Mouse (Mus musculus): Measurements from ENCODE around the gene Prr29. TPM values are rescaled to one million over a fixed set of nuclear protein-coding genes. Genes with fewer than 3 reads are reported as not detected.

Prr29 gene
- 0.60 and 0.74 TPM in 2 replicates for polyA plus RNA-seq (2014; fragmentation: Nextera tagmentation; extraction: Ambion mirVana)

DNA sequence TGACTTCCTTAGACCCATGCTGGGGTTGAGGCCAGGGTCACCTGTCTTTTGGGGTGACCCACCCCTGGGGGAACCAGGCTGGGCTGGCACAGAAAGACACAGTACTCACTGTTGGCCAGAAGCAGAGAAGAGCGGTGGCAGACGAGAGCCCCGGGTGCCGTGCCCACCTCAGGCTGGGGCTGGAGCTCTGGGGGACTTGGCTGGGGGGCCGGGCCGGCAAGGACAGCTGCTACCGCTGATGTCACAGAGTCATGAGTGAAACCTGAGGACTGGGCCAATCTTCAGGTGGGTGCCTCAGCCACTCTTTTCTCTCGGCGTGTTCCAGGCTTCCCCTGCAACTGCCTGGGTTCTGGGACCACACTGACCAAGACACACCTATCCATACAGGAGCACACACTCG, at the start of gene Prr29:
Gene Prr29, plus strand, starts transcription at position 107 of the 400 bp plus-strand sequence.
- Histone ChIP-seq H3K27me3 (replicated peaks; ENCODE audit: control insufficient read depth, insufficient read depth, low read length) (no peaks in the 10 kb centered on the region), H3K9ac (ENCODE audit: low read length) (peak within 1 kb of the TSS; percentile 16; the same call in 1 of the 2 replicates), H3K9me3 (ENCODE audit: control insufficient read depth, low read length) (no peaks in the 10 kb centered on the region), H3K36me3 (ENCODE audit: control insufficient read depth, insufficient read depth, low read length) (no peaks in the 10 kb centered on the region), H3K4me3 (ENCODE audit: low read depth, low read length) (no peak within 1 kb of the TSS), H3K27ac (ENCODE audit: low read depth) (no peak within 1 kb of the TSS), H3K4me1 (replicated peaks; ENCODE audit: control insufficient read depth, insufficient read depth, low read length) (0 out of 2 replicates have a peak, but pooled peaks cover 6% of the 10 kb centered on the region), H3K4me2 (ENCODE audit: low read length) (no peak within 1 kb of the TSS)
- no peak for DNase-seq (ENCODE audit: low spot score)
- ATAC-seq (replicated peaks; ENCODE audit: low FRiP score, low TSS enrichment, low read depth), result no peak
- WGBS, result 62% methylated on average over 10 of the region's 10 CpGs

DNA sequence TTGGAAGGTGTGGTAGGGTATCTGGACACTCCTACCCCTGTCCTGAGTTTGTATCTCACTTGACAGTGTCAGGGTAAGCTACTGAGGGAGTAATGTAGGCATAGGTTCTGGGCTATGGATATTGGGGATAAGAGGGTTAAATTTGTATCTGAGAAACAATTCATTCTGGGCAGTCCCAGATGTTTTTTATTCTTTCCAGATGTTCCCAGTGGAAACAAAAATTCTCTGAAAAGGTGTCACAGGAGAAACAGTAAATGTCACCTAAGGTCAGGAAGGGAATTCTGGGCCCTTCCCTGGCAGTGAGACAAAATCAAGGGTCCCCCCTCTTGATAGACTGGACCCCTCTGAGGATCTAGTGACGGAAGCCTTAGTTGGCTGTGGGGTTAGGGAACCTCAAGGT, 48.9 kb upstream of the Prr29 start:
- DNase-seq (ENCODE audit: low spot score) (no peak), ATAC-seq (replicated peaks; ENCODE audit: low FRiP score, low TSS enrichment, low read depth) (no peak)
- Histone ChIP-seq H3K27me3 (replicated peaks; ENCODE audit: control insufficient read depth, insufficient read depth, low read length) (no peaks in the 10 kb centered on the region), H3K9me3 (ENCODE audit: control insufficient read depth, low read length) (no peaks in the 10 kb centered on the region), H3K27ac (ENCODE audit: low read depth) (no peak overlapping the region), H3K4me2 (ENCODE audit: low read length) (no peak overlapping the region), H3K4me1 (replicated peaks; ENCODE audit: control insufficient read depth, insufficient read depth, low read length) (peaks cover 19% of the 10 kb centered on the region), H3K4me3 (ENCODE audit: low read depth, low read length) (no peak overlapping the region), H3K36me3 (ENCODE audit: control insufficient read depth, insufficient read depth, low read length) (no peaks in the 10 kb centered on the region), H3K9ac (ENCODE audit: low read length) (no peak overlapping the region)
- WGBS, result 74% methylated on average over 1 of the region's 1 CpGs

DNA sequence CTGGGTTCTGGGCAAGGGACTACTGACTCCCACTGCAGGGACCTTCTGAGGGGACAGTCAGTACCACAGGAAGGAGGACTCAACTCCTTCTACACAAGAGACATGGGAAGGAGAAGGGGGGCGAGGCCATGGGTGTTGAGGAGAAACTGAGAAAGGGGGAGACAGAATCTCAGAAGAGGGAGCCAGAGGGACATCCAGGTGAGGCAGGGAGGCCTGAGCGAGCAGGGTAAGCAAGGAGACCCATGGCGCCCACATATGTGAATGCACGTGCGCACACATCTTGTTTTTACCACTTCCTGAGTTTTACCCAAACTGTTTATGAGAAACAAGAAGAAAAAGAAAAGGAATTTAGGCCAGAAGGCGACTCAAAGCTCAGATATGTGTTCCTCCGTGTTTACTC, 47.5 kb upstream of the Prr29 start:
- Histone ChIP-seq H3K9me3 (ENCODE audit: control insufficient read depth, low read length) (no peaks in the 10 kb centered on the region), H3K27me3 (replicated peaks; ENCODE audit: control insufficient read depth, insufficient read depth, low read length) (no peaks in the 10 kb centered on the region), H3K9ac (ENCODE audit: low read length) (no peak overlapping the region), H3K36me3 (ENCODE audit: control insufficient read depth, insufficient read depth, low read length) (no peaks in the 10 kb centered on the region), H3K27ac (ENCODE audit: low read depth) (no peak overlapping the region), H3K4me3 (ENCODE audit: low read depth, low read length) (no peak overlapping the region), H3K4me2 (ENCODE audit: low read length) (no peak overlapping the region), H3K4me1 (replicated peaks; ENCODE audit: control insufficient read depth, insufficient read depth, low read length) (peaks cover 19% of the 10 kb centered on the region)
- DNase-seq (ENCODE audit: low spot score) (no peak), ATAC-seq (replicated peaks; ENCODE audit: low FRiP score, low TSS enrichment, low read depth) (no peak)
- 70% methylated on average over 7 of the region's 7 CpGs for WGBS

DNA sequence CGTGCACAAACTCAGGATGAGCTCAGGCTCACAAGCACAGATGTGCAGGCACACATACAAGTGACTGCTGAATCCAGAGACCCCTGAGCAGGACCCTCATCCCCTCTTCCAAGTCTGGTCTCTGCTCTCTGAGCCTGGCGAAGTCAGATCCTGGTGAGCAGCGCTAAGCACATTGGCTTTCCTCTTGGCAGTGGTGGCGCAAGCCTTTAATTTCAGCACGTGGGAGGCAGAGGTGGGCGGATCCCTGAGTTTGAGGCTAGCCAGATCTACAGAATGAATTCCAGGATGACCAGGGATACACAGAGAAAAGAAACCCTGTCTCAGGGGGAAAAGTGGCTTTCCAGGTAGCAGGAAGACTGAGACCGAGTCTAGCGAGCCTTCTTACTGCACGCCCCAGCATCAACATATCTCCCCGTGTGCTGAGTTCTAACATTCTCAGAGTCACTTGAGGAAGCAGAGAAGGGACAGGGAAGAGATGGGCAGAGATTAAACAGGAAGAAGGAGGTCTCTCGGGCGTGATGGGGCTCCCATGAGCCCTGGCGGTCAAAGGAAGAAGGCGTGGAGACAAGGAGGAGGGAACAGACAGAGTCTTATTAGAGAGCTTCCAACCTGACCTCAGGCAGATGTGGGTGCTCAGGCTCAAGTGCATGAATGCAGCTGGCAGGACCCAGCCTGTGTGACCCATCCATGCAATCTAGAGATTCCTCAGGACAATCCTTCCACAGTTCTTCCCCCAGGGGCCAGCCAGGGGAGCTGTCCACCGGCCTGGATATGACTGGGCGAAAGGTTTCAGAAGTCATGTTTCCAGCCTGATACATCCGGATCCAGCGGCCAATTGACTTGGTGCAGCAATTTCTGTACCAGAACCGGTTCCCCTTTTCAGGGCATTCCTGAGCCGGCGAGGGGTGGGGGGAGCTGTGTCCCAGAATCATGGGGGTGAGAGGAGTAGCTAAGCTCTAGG, 46.6 kb upstream of the Prr29 start:
- H3K4me2 ChIP-seq (ENCODE audit: low read length), result 0 out of 2 replicates have a peak overlapping the region, but pooled peaks have one; percentile 6
- H3K9me3 ChIP-seq (ENCODE audit: control insufficient read depth, low read length), result no peaks in the 10 kb centered on the region
- H3K9ac ChIP-seq (ENCODE audit: low read length), result no peak overlapping the region
- no peaks in the 10 kb centered on the region for H3K27me3 ChIP-seq (replicated peaks; ENCODE audit: control insufficient read depth, insufficient read depth, low read length)
- ATAC-seq (replicated peaks; ENCODE audit: low FRiP score, low TSS enrichment, low read depth) (no peak), DNase-seq (ENCODE audit: low spot score) (peak; percentile 58)
- no peaks in the 10 kb centered on the region for H3K36me3 ChIP-seq (ENCODE audit: control insufficient read depth, insufficient read depth, low read length)
- WGBS, result 58% methylated on average over 21 of the region's 21 CpGs
- no peak overlapping the region for H3K4me3 ChIP-seq (ENCODE audit: low read depth, low read length)
- peak overlapping the region; percentile 38; the same call in 1 of the 2 replicates for H3K27ac ChIP-seq (ENCODE audit: low read depth)
- peaks cover 18% of the 10 kb centered on the region for H3K4me1 ChIP-seq (replicated peaks; ENCODE audit: control insufficient read depth, insufficient read depth, low read length)

DNA sequence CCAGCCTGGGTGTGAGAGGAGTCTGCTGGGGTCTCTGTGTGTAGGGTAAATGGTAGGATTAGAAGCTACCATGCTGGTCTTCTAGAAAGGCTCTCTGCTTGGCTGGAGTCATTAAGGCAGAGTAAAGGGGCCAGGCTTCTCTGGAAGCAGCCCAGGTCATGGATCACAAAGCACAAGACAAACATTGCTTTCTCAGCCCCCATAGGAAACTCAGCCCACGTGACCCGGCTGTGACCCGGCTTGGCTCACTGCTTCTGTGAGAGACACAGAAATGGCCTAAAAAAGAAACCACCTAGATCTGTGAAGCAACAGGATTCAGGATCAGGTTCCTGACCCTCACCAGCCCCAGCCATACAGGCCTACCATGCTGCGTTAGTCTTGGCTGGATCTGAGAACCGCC, 40.4 kb upstream of the Prr29 start:
- H3K4me3 ChIP-seq (ENCODE audit: low read depth, low read length), result no peak overlapping the region
- DNase-seq (ENCODE audit: low spot score) (no peak), ATAC-seq (replicated peaks; ENCODE audit: low FRiP score, low TSS enrichment, low read depth) (no peak)
- no peak overlapping the region for H3K4me2 ChIP-seq (ENCODE audit: low read length)
- no peaks in the 10 kb centered on the region for H3K27me3 ChIP-seq (replicated peaks; ENCODE audit: control insufficient read depth, insufficient read depth, low read length)
- H3K9me3 ChIP-seq (ENCODE audit: control insufficient read depth, low read length), result no peaks in the 10 kb centered on the region
- no peaks in the 10 kb centered on the region for H3K36me3 ChIP-seq (ENCODE audit: control insufficient read depth, insufficient read depth, low read length)
- whole genome bisulfite sequencing, result 64% methylated on average over 5 of the region's 5 CpGs
- H3K27ac ChIP-seq (ENCODE audit: low read depth), result no peak overlapping the region
- H3K4me1 ChIP-seq (replicated peaks; ENCODE audit: control insufficient read depth, insufficient read depth, low read length), result 0 out of 2 replicates have a peak, but pooled peaks cover 3% of the 10 kb centered on the region
- H3K9ac ChIP-seq (ENCODE audit: low read length), result no peak overlapping the region

DNA sequence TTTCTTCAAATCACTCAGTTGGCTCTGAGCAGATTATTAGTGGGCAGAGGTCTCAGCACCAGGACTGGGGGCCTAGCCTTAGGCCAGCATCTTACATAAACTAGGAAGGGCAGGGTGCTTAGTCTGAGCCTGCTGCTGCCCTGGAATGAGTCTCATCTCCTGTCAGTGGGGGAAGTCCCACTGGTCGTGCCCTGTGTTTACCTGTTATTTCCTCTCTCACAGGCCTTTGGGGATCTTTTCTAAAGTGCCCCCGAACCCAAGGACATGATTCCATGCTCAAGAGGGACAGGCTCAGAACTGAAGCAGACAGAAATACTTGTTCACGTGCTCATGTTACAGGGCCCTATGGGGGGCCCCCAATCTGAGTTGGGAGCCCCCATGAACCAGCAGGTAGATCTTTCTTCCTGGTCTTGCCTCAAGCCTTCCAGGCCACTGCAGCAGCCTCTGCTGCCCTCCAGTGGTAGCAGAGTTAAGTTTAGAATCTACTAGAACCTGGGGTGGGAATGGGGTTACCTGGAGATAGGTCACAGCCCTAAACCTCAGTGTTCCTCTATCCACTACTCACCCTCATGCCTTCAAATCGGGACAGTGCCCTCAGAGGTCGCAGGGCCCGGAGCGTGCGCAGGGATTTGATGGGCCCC, 39.6 kb upstream of the Prr29 start:
- DNase-seq (ENCODE audit: low spot score) (peak; percentile 83), ATAC-seq (replicated peaks; ENCODE audit: low FRiP score, low TSS enrichment, low read depth) (no peak; the same call in 1 of the 2 replicates)
- Histone ChIP-seq H3K27me3 (replicated peaks; ENCODE audit: control insufficient read depth, insufficient read depth, low read length) (no peaks in the 10 kb centered on the region), H3K4me1 (replicated peaks; ENCODE audit: control insufficient read depth, insufficient read depth, low read length) (0 out of 2 replicates have a peak, but pooled peaks cover 3% of the 10 kb centered on the region), H3K9me3 (ENCODE audit: control insufficient read depth, low read length) (no peaks in the 10 kb centered on the region), H3K4me3 (ENCODE audit: low read depth, low read length) (no peak overlapping the region), H3K36me3 (ENCODE audit: control insufficient read depth, insufficient read depth, low read length) (no peaks in the 10 kb centered on the region), H3K4me2 (ENCODE audit: low read length) (no peak overlapping the region), H3K27ac (ENCODE audit: low read depth) (no peak overlapping the region), H3K9ac (ENCODE audit: low read length) (no peak overlapping the region)
- 57% methylated on average over 8 of the region's 8 CpGs for WGBS

DNA sequence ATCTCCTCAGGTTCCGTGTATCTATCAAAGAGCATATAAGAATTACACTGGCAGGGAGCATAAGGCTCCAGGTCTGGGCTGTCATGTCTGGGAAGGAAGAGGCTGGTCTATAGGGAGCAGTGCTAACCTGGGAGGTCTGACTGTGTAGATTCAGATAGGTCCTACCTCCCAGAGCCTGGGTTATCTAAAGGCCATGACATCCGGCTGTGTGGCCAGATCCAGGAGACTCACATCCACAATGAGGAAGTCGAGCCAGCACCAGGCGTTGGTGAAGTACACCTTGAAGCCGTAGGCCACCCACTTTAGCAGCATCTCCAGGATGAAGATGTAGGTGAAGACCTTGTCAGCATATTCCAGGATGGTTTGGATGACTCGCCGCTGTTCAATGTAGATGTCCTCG, 38.8 kb upstream of the Prr29 start:
- Histone ChIP-seq H3K4me1 (replicated peaks; ENCODE audit: control insufficient read depth, insufficient read depth, low read length) (0 out of 2 replicates have a peak, but pooled peaks cover 3% of the 10 kb centered on the region), H3K27ac (ENCODE audit: low read depth) (no peak overlapping the region), H3K27me3 (replicated peaks; ENCODE audit: control insufficient read depth, insufficient read depth, low read length) (no peaks in the 10 kb centered on the region), H3K4me3 (ENCODE audit: low read depth, low read length) (no peak overlapping the region), H3K36me3 (ENCODE audit: control insufficient read depth, insufficient read depth, low read length) (no peaks in the 10 kb centered on the region), H3K9me3 (ENCODE audit: control insufficient read depth, low read length) (no peaks in the 10 kb centered on the region), H3K9ac (ENCODE audit: low read length) (no peak overlapping the region), H3K4me2 (ENCODE audit: low read length) (no peak overlapping the region)
- 83% methylated on average over 8 of the region's 8 CpGs for WGBS
- DNase-seq (ENCODE audit: low spot score) (no peak), ATAC-seq (replicated peaks; ENCODE audit: low FRiP score, low TSS enrichment, low read depth) (no peak)

DNA sequence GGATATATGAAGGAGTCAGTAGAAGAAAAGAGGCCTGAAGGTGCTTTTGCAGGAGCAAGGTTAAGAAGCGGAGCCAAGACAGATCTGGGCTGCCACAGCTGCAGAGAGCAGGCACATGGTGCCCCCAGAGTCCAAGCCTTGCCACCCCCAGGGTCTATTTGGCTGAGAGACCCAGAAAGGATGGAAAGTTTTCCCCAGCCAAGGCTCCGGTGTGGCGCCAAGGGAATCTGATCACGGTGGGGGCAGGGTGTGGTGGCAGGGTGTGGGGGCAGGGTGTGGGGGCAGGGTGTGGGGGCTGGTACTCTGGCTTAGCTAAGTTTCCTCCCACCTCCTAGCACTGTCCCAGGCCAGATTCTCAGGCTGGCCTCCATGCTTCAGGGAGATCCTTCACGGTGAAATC, 36.8 kb upstream of the Prr29 start:
- no peaks in the 10 kb centered on the region for H3K9me3 ChIP-seq (ENCODE audit: control insufficient read depth, low read length)
- no peak overlapping the region for H3K9ac ChIP-seq (ENCODE audit: low read length)
- no peak for ATAC-seq (replicated peaks; ENCODE audit: low FRiP score, low TSS enrichment, low read depth)
- H3K4me3 ChIP-seq (ENCODE audit: low read depth, low read length), result no peak overlapping the region
- WGBS, result 57% methylated on average over 5 of the region's 5 CpGs
- no peak for DNase-seq (ENCODE audit: low spot score)
- 0 out of 2 replicates have a peak, but pooled peaks cover 3% of the 10 kb centered on the region for H3K4me1 ChIP-seq (replicated peaks; ENCODE audit: control insufficient read depth, insufficient read depth, low read length)
- H3K27ac ChIP-seq (ENCODE audit: low read depth), result no peak overlapping the region
- H3K36me3 ChIP-seq (ENCODE audit: control insufficient read depth, insufficient read depth, low read length), result no peaks in the 10 kb centered on the region
- H3K27me3 ChIP-seq (replicated peaks; ENCODE audit: control insufficient read depth, insufficient read depth, low read length), result no peaks in the 10 kb centered on the region
- no peak overlapping the region for H3K4me2 ChIP-seq (ENCODE audit: low read length)

Data from intestine, embryonic 14.5 days (tissue).